Mouse (Mus musculus) limb, embryonic 11.5 days (tissue): ENCODE measurements at regions not wholly inside any gene's neighbourhood (a gene's known extent, or its start where the extent isn't known, plus 50 kb on each side); places are given as distances from the start of the nearest gene placed in this dataset.

Experiments used
- ATAC-seq: fragments of 200-750 bp; cut with Nextera tagmentation; 2 replicates; pipeline ENCODE4 v1.8.0; 2017; ENCODE audit warnings: low read depth; ENCODE audit not compliant: insufficient number of reproducible peaks, low FRiP score, low TSS enrichment
- DNase-seq: peaks from one replicate; pipeline ENCODE4 v3.0.0-alpha.2; 2015; ENCODE audit warnings: low spot score
- H3K27ac ChIP-seq: fragments of 300-500 bp; sonication (generic); replicated peaks from 2 replicates; pipeline ENCODE4 v1.5.1; 2014; ENCODE audit warnings: low read depth, mild to moderate bottlenecking, low read length
- H3K27me3 ChIP-seq: fragments of 300-500 bp; sonication (generic); 2 replicates; pipeline ENCODE4 v1.6.1; 2014; ENCODE audit warnings: mild to moderate bottlenecking, low read length, mixed read lengths; ENCODE audit not compliant: control insufficient read depth, insufficient read depth
- H3K36me3 ChIP-seq: fragments of 300-500 bp; sonication (generic); 2 replicates; pipeline ENCODE4 v1.6.1; 2014; ENCODE audit warnings: mild to moderate bottlenecking, low read length, moderate library complexity, mixed read lengths; ENCODE audit not compliant: control insufficient read depth, insufficient read depth
- H3K4me1 ChIP-seq: fragments of 300-500 bp; sonication (generic); 2 replicates; pipeline ENCODE4 v1.6.1; 2014; ENCODE audit warnings: low read length, mixed read lengths; ENCODE audit not compliant: control insufficient read depth, insufficient read depth
- H3K4me2 ChIP-seq: fragments of 300-500 bp; sonication (generic); 2 replicates; pipeline ENCODE4 v1.6.1; 2014; ENCODE audit warnings: low read depth, mild to moderate bottlenecking, moderate library complexity; ENCODE audit not compliant: severe bottlenecking
- H3K4me3 ChIP-seq: fragments of 300-500 bp; sonication (generic); 2 replicates; pipeline ENCODE4 v1.5.1; 2014; ENCODE audit warnings: low read depth, low read length
- H3K9ac ChIP-seq: fragments of 300-500 bp; sonication (generic); 2 replicates; pipeline ENCODE4 v1.6.1; 2014; ENCODE audit warnings: mild to moderate bottlenecking, low read length
- H3K9me3 ChIP-seq: fragments of 300-500 bp; sonication (generic); 2 replicates; pipeline ENCODE4 v1.6.1; 2016; ENCODE audit warnings: low read length; ENCODE audit not compliant: control insufficient read depth
- WGBS: fragments of 180-500 bp; shearing (Covaris S2); extraction: QIAGEN DNeasy Blood & Tissue Kit; methylation state at CpG from one replicate; pipeline ENCODE4 v1.1.7; 2014; 5-methylcytosine and 5-hydroxymethylcytosine counted together

- ATAC-seq (no peak), DNase-seq (no peak)
- H3K27ac ChIP-seq: no peak overlapping the region
- H3K9ac ChIP-seq: no peak overlapping the region
- no peaks in the 10 kb centered on the region for H3K27me3 ChIP-seq
- no peaks in the 10 kb centered on the region for H3K36me3 ChIP-seq
- 93% methylated on average over 1 of the region's 1 CpGs for WGBS
- no peaks in the 10 kb centered on the region for H3K9me3 ChIP-seq
- H3K4me3 ChIP-seq: no peak overlapping the region
- no peaks in the 10 kb centered on the region for H3K4me1 ChIP-seq
- no peak overlapping the region for H3K4me2 ChIP-seq
These were observed 309.0 kb upstream of the Tram1l1 start for GRCm38 (mm10) chr3:124011685-124012084.

GRCm38 (mm10) chr3:124018618-124019017 is 302.0 kb upstream of the Tram1l1 start:
- 91% methylated on average over 1 of the region's 1 CpGs for WGBS
- ATAC-seq (no peak), DNase-seq (no peak)
- Histone ChIP-seq H3K36me3 (no peaks in the 10 kb centered on the region), H3K4me3 (no peak overlapping the region), H3K9me3 (no peaks in the 10 kb centered on the region), H3K4me1 (no peaks in the 10 kb centered on the region), H3K4me2 (no peak overlapping the region), H3K27ac (no peak overlapping the region), H3K9ac (no peak overlapping the region), H3K27me3 (no peaks in the 10 kb centered on the region)

GRCm38 (mm10) chr3:124026188-124026587 is 294.5 kb upstream of the Tram1l1 start:
- DNase-seq (no peak), ATAC-seq (no peak)
- no peak overlapping the region for H3K4me3 ChIP-seq
- WGBS: 87% methylated on average over 4 of the region's 4 CpGs
- H3K27ac ChIP-seq: no peak overlapping the region
- H3K9me3 ChIP-seq: no peaks in the 10 kb centered on the region
- H3K9ac ChIP-seq: no peak overlapping the region
- no peaks in the 10 kb centered on the region for H3K36me3 ChIP-seq
- no peaks in the 10 kb centered on the region for H3K4me1 ChIP-seq
- no peaks in the 10 kb centered on the region for H3K27me3 ChIP-seq
- no peak overlapping the region for H3K4me2 ChIP-seq

GRCm38 (mm10) chr3:124067061-124067460 is 253.6 kb upstream of the Tram1l1 start:
- Histone ChIP-seq H3K4me3 (no peak overlapping the region), H3K36me3 (no peaks in the 10 kb centered on the region), H3K9ac (no peak overlapping the region), H3K27ac (no peak overlapping the region), H3K4me1 (no peaks in the 10 kb centered on the region), H3K27me3 (no peaks in the 10 kb centered on the region), H3K4me2 (no peak overlapping the region), H3K9me3 (no peaks in the 10 kb centered on the region)
- WGBS: 71% methylated on average over 3 of the region's 3 CpGs
- ATAC-seq (no peak), DNase-seq (no peak)

GRCm38 (mm10) chr3:124067538-124067937 is 253.1 kb upstream of the Tram1l1 start:
- ATAC-seq: no peak
- Histone ChIP-seq H3K4me2 (no peak overlapping the region), H3K36me3 (no peaks in the 10 kb centered on the region), H3K27ac (no peak overlapping the region), H3K27me3 (no peaks in the 10 kb centered on the region), H3K4me1 (no peaks in the 10 kb centered on the region), H3K9ac (no peak overlapping the region), H3K9me3 (no peaks in the 10 kb centered on the region), H3K4me3 (no peak overlapping the region)
- WGBS: 81% methylated on average over 2 of the region's 2 CpGs
- no peak for DNase-seq

- Histone ChIP-seq H3K9me3 (no peaks in the 10 kb centered on the region), H3K36me3 (no peaks in the 10 kb centered on the region), H3K4me2 (no peak overlapping the region), H3K9ac (no peak overlapping the region), H3K27me3 (no peaks in the 10 kb centered on the region), H3K4me3 (no peak overlapping the region), H3K4me1 (no peaks in the 10 kb centered on the region), H3K27ac (no peak overlapping the region)
- no peak for DNase-seq
- 85% methylated on average over 1 of the region's 1 CpGs for WGBS
- ATAC-seq: no peak
These were observed 252.7 kb upstream of the Tram1l1 start for GRCm38 (mm10) chr3:124067971-124068370.

- no peaks in the 10 kb centered on the region for H3K9me3 ChIP-seq
- no peak overlapping the region for H3K4me2 ChIP-seq
- H3K27me3 ChIP-seq: no peaks in the 10 kb centered on the region
- no peaks in the 10 kb centered on the region for H3K36me3 ChIP-seq
- no peaks in the 10 kb centered on the region for H3K4me1 ChIP-seq
- H3K27ac ChIP-seq: no peak overlapping the region
- H3K9ac ChIP-seq: no peak overlapping the region
- ATAC-seq (no peak), DNase-seq (no peak)
- 93% methylated on average over 1 of the region's 1 CpGs for WGBS
- no peak overlapping the region for H3K4me3 ChIP-seq
These were observed 251.5 kb upstream of the Tram1l1 start for GRCm38 (mm10) chr3:124069182-124069581.

GRCm38 (mm10) chr3:124075974-124076606 is 244.6 kb upstream of the Tram1l1 start:
- Histone ChIP-seq H3K27ac (no peak overlapping the region), H3K36me3 (no peaks in the 10 kb centered on the region), H3K4me1 (no peaks in the 10 kb centered on the region), H3K9ac (no peak overlapping the region), H3K4me3 (no peak overlapping the region), H3K9me3 (no peaks in the 10 kb centered on the region), H3K4me2 (no peak overlapping the region), H3K27me3 (no peaks in the 10 kb centered on the region)
- DNase-seq (no peak), ATAC-seq (no peak)
- 80% methylated on average over 6 of the region's 6 CpGs for WGBS
